Mouse (Mus musculus) embryo, embryonic 11 days (tissue): ENCODE data around the gene Lactbl1.

Experiments used
- DNase-seq: peaks from one replicate; pipeline ENCODE4 v3.0.0-alpha.2; 2015

Lactbl1 gene

GRCm38 (mm10) chr4:136622388-136622787 is at the start of gene Lactbl1:
TSS of gene Lactbl1 (plus strand) at chr4:136622621.
- DNase-seq: no peak

- DNase-seq: no peak
Observed at GRCm38 (mm10) chr4:136581885-136582284, 40.5 kb upstream of the Lactbl1 start.

DNA sequence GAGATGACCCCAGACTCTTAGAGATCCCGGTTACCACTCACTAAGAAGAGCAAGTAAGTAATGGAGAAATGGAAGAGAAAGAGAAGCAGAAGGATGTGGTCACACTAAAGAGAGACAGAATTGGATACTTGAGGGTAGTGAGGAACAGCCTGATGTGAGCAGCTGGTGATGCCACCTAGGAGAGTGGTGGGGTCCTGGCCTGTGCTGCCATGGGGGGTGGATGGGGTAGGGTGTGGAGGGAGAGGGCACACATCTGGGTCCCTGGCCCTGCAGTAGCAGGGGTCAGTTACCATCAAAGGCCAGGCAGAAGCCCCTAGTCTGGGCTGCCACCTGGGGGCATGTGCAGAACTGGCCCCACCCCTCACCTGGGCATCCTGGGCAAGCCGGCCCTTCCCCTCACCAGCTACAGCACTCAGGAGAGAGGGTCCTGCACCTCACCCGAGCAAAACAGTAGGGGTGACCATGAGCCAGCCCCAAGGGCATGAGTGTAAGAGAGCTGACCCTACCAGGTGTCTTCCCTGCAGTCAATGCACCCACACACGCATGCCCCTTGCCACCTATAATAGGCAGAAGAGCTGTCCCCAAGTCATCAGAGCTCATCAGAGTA is 35.1 kb upstream of the Lactbl1 start:
- no peak for DNase-seq

GRCm38 (mm10) chr4:136588003-136588402 is 34.4 kb upstream of the Lactbl1 start:
- DNase-seq: no peak

- no peak for DNase-seq
Observed at GRCm38 (mm10) chr4:136592111-136592510, 30.3 kb upstream of the Lactbl1 start.

DNA sequence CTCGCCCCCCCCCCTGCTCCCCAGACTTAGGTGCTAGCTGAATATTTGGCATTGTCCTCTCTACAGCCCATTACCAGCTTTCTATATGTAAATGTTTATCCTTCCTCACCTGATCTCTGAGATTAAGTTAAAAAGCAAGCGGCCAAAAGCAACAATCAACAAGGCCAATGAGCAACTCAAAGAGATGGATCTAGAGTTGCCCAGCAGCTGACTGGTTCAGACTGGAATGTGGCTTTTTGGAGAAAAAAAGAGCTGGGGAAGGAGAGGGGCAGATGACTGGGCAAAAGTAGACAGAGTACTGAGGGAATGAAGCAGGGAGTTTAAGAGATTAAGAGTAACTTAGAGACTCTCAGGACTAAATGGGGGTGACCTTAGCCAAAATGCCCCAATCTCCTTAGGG is 28.4 kb upstream of the Lactbl1 start:
- DNase-seq: no peak

DNA sequence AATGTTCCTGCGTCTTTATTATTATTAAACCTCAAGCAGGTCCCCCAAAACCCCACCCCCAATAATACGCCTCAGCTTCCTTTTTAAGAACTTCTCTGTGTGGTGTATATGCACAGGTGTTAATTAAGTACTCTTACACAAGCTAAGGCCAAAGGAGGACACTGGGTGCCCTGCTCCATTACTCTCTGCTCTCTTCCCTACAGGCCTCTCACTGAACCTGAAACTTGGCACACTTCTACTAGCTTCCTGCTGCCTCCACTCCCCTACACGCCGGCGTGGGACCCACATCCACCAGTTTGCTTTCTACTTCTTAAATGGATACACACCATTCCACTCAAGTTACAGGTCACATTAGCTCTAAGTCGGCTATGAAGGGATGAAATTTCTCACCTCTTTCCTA is 27.2 kb upstream of the Lactbl1 start:
- no peak for DNase-seq

GRCm38 (mm10) chr4:136598268-136598876 is 24.0 kb upstream of the Lactbl1 start:
- DNase-seq: no peak

DNA sequence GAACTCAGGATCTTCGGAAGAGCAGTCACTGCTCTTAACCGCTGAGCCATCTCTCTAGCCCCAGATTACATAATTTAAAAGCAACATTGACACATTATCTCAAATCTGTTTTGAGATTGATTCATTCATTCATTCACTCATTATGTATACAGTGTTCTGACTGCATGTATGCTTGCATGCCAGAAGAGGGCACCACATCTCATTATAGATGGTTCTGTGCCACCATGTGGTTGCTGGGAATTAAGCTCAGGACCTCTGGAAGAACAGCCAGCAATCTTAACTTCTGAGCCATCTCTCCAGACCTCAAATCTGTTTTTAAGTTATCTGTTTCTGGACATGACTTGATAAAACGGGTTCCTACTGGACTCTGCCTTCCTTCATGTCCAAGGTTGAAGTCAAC is 22.6 kb upstream of the Lactbl1 start:
- DNase-seq: no peak

- no peak for DNase-seq
Observed at GRCm38 (mm10) chr4:136600536-136600935, 21.9 kb upstream of the Lactbl1 start.

GRCm38 (mm10) chr4:136601476-136601875 is 20.9 kb upstream of the Lactbl1 start:
- peak; percentile 44 for DNase-seq

DNA sequence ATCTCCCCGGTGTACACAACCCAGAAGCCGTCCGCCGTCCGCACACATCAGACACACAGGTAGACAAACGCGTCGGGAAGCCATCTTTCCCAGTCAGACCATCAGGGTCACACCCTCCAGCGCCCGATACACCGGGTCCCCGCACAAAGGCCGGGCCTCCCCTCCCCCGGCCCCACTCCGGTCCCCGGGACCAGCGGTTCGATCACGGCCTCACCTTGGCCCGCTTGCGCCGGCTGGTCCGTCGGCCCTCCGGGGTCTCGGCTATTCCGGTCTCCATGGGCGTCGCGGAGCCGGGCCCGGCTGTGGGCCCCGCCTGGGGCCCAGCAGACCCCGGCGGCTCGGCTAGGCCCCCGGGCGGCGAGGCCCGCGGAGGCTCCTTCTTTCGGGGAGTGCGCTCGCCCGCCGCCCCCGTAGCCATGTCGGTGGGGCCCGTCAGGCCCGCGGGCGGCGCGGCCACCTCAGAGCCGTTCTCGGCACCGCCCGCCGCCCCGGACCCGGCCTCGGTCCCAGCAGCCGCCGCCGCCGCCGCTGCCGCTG is 20.3 kb upstream of the Lactbl1 start:
- peak; percentile 70 for DNase-seq

- DNase-seq: peak; percentile 97
Observed at GRCm38 (mm10) chr4:136602568-136602967, 19.9 kb upstream of the Lactbl1 start, which contains the start of gene Kdm1a. TSS of gene Kdm1a (minus strand) at chr4:136602723.

GRCm38 (mm10) chr4:136605756-136606485 is 16.5 kb upstream of the Lactbl1 start:
- no peak for DNase-seq

GRCm38 (mm10) chr4:136610387-136610856 is 12.0 kb upstream of the Lactbl1 start, which contains the start of gene Tex46:
TSS of gene Tex46 (plus strand) at chr4:136610437.
- no peak for DNase-seq

GRCm38 (mm10) chr4:136613657-136614056 is 8.8 kb upstream of the Lactbl1 start:
- no peak for DNase-seq

DNA sequence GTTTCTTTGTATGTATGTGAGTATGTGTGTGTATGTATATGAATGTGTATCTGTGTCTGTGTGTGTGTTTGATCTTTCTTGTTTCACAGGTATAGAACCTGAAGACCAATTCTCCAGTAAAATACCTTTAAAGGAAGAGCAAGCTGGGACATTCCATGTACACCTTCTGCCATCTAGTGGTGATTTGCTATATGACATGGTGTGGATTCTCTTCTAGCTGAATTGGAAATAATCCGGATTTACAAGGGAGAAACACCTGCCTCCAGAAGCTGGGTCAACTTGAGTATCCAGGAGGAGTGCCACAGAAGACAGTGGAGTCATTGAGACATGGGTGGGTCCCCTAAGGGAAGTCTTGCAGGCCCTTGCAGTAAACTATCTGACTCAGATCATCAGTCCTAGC is 1.1 kb upstream of the Lactbl1 start:
- DNase-seq: peak; percentile 74

DNA sequence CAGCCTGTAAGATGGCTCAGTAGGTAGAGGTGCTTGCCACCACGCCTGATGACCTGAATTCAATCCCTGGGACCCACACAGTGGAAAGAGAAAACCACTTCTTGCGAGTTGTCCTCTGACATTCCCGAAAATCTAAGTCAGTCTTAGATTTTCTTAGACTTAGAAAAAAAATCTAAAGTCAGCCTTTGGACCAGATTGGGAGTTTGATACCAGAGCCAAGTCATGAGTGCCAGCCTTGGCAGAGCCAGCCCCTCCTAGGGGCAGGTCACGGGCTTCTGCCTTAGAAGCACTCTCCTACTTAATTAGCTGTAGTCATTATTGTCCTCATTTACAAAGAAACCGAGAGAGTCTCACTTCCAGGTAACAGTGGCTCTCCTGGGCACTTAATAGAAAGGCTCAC is 465 bp upstream of the Lactbl1 start:
- DNase-seq: no peak

GRCm38 (mm10) chr4:136626590-136626989 is 4.2 kb downstream of the Lactbl1 start:
- no peak for DNase-seq

DNA sequence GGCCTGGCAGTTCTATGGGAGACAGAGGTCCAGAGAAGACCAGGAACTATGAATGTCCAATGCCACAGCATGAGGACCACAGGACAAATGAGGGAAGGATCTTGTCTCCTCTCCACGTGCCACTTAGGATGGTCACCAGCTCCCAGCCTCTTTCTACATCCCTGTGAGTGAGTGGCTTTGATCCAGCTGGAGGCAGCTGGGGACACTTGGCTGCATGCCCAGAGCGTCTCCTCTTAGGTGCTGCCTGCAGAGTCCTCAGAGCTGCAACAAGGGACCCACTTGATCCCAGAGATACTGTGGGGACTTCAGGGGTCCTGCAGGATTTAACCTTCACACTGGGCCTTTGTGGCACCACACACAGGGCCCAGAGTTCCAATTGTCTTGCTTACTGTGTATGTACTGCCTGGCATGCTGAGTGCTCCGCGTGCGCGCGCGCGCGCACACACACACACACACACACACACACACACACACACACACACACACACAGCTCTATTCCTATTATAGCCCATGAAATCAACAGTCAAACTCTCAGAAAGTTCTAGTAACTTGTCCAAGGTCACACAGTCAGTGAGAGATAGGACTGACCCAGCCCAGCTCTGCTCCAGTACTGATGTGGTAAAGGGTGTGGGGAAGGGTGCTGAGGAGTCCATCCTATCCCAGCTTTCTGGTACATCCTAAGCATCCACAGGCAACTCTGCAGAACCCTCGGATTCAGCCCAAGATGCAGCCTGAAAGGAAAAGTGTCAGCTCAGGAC is 9.0 kb downstream of the Lactbl1 start:
- DNase-seq: no peak

DNA sequence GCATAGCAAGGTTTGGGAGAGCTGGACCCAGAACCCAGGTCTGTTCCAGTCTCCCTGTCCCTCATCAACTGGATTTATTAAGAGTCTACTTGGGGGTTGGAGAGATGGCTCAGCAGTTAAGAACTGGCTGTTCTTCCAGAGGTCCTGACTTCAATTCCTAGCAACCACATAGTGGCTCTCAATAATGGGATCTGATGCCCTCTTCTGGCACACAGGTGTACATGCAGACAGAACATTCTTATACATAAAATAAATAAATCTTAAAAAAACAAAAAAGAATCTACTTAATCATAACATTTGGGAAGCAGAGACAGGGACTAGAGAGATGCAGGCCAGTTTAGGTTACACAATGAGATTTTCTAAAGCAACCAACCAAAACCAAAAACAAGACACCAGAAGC is 13.6 kb downstream of the Lactbl1 start:
- no peak for DNase-seq

DNA sequence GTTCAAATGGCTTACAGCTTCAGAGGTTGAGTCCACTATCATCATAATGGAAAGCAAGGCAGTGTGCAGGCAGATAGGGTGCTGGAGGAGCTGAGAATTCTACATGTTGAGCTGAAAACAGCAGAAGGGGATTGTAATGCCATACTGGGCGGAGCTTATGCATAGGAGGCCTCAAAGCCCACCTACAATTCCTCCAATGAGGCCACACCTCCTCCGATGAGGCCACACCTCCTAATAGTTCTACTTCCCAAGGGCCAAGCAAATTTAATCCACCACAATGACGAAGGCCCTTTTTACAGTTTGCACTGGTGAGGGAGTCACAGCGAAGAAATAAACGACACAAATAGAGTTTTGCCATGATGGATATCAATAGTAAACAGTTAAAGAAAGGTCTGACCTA is 14.1 kb downstream of the Lactbl1 start:
- DNase-seq: no peak

GRCm38 (mm10) chr4:136636983-136637562 is 14.7 kb downstream of the Lactbl1 start:
- no peak for DNase-seq
